Mouse (Mus musculus): ENCODE measurements around the gene Il27. TPM values are rescaled to one million over a fixed set of nuclear protein-coding genes. Genes with fewer than 3 reads are reported as not detected.
"Not testable (repeated sequence)": the region's sequence is repeated elsewhere in the genome, so short reads cannot be mapped to it uniquely, and the experiment has no call there.

Gene Il27
- polyA plus RNA-seq (2015; fragmentation: Nextera tagmentation; extraction: Ambion mirVana), result not detected in 2 replicates

DNA sequence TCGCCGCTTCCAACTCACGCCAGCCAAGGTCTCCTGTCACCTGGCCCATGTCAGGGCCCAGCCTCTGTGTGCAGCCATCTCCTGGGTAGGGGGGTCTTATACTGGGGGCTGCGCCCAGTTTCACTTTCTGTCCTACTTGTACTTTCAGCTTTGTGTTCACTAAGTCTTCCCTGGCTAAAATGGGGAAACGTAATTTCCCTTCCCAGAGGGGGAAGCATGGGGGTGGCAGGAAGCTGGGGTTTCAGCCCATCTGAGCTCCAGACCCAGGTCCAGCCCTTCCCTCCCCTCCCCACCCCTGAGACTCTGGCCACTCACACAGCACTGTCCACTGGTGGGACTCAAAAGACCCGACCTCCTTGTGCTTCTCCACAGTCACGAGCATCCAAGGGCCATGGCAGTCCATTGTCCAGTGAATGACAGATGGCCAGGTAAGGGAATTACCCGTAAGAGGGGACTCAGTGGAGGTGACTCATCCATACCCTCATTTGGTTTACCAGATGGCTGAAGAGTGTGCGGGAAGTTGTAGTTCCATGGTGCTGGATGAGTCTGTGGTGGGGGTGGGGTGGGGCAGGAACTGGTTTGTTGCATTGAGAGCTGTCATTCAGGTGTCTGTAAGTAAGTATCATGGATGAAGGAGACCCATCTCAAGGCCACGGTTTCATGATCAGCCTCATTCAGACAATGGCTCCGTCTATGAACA lies at the start of gene Il27:
Il27 (minus strand) TSS at position 80 of the 700 bp plus-strand sequence.
- H3K4me2 ChIP-seq (replicated peaks), result no peak within 1 kb of the TSS
- 75% methylated on average over 11 of the region's 11 CpGs for WGBS

GRCm38 (mm10) chr7:126644345-126644744 lies 49.6 kb upstream of the Il27 start:
- H3K9ac ChIP-seq, result no peak overlapping the region
- H3K27ac ChIP-seq, result no peak overlapping the region
- no peak overlapping the region for H3K4me3 ChIP-seq
- 67% methylated on average over 3 of the region's 3 CpGs for WGBS
- no peaks in the 10 kb centered on the region for H3K27me3 ChIP-seq
- peaks cover 11% of the 10 kb centered on the region for H3K4me1 ChIP-seq
- ATAC-seq (ENCODE audit: low FRiP score, low read depth), result no peak
- no peaks in the 10 kb centered on the region for H3K9me3 ChIP-seq
- no peaks in the 10 kb centered on the region for H3K36me3 ChIP-seq
- no peak overlapping the region for H3K4me2 ChIP-seq (replicated peaks)

More for the DNA sequence above, at the start of gene Il27:
- Histone ChIP-seq H3K27ac (no peak within 1 kb of the TSS), H3K36me3 (no peaks in the 10 kb centered on the region), H3K4me1 (no peaks in the 10 kb centered on the region), H3K4me3 (no peak within 1 kb of the TSS), H3K9ac (no peak within 1 kb of the TSS), H3K9me3 (no peaks in the 10 kb centered on the region), H3K27me3 (no peaks in the 10 kb centered on the region)
- ATAC-seq (ENCODE audit: low FRiP score, low read depth), result no peak

DNA sequence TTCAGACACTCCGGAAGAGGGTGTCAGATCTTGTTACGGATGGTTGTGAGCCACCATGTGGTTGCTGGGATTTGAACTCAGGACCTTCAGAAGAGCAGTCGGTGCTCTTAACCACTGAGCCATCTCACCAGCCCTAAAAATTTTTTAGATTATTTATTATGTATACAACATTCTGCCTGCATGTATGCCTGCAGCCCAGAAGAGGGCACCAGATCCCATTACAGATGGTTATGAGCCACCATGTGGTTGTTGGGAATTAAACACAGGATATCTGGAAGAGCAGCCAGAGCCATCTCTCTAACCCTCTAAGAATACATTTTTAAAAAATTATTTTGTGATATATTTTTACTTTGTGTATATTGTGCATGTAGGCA lies 48.5 kb upstream of the Il27 start:
- H3K4me3 ChIP-seq; H3K4me1 ChIP-seq; ATAC-seq (ENCODE audit: low FRiP score, low read depth); H3K4me2 ChIP-seq (replicated peaks); H3K9ac ChIP-seq; H3K27me3 ChIP-seq; H3K27ac ChIP-seq; H3K36me3 ChIP-seq; H3K9me3 ChIP-seq: not testable (repeated sequence)
- 74% methylated on average over 3 of the region's 3 CpGs for WGBS

DNA sequence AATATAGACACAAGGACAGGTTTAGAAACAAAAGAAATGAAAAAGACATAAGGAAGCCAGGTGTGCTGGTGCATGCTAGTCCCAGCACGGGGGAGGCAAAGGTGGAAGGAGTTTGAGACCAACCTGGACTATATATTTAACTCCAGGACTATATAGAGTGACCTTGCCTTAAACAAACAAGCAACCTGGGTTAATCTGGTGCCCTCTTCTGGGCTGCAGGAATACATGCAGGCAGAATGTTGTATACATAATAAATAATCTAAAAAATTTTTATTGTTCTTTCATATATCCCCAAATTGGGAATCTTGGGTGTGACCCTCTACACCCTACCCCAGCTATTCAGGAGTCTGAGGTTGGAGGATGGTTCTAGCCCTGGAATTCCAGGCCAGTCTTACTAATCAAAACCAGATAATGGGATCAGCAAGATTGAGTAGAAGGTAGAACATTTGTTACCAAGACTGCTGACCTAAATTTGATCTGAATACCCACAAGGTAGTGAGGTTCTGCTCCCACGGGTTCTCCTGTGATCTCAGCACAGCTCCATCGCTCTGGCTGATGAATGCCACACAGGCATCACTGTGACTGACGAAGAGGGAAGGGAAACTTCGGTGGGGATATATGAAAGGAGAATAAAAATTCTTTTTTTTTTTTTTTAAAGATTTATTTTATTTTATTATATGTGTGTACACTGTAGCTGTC lies 48.0 kb upstream of the Il27 start:
- Histone ChIP-seq H3K4me3 (no peak overlapping the region), H3K36me3 (no peaks in the 10 kb centered on the region), H3K9me3 (no peaks in the 10 kb centered on the region), H3K27ac (no peak overlapping the region), H3K27me3 (no peaks in the 10 kb centered on the region), H3K9ac (no peak overlapping the region), H3K4me2 (replicated peaks) (no peak overlapping the region), H3K4me1 (peaks cover 7% of the 10 kb centered on the region; the same call in 1 of the 2 replicates)
- 74% methylated on average over 5 of the region's 5 CpGs for WGBS
- ATAC-seq (ENCODE audit: low FRiP score, low read depth), result no peak

- no peaks in the 10 kb centered on the region for H3K27me3 ChIP-seq
- no peak overlapping the region for H3K4me3 ChIP-seq
- peaks cover 24% of the 10 kb centered on the region for H3K4me1 ChIP-seq
- WGBS, result 12% methylated on average over 4 of the region's 4 CpGs
- H3K27ac ChIP-seq, result no peak overlapping the region
- no peaks in the 10 kb centered on the region for H3K9me3 ChIP-seq
- H3K9ac ChIP-seq, result no peak overlapping the region
- no peak for ATAC-seq (ENCODE audit: low FRiP score, low read depth)
- no peaks in the 10 kb centered on the region for H3K36me3 ChIP-seq
- H3K4me2 ChIP-seq (replicated peaks), result no peak overlapping the region
Observed at GRCm38 (mm10) chr7:126636733-126637520, 42.2 kb upstream of the Il27 start.

DNA sequence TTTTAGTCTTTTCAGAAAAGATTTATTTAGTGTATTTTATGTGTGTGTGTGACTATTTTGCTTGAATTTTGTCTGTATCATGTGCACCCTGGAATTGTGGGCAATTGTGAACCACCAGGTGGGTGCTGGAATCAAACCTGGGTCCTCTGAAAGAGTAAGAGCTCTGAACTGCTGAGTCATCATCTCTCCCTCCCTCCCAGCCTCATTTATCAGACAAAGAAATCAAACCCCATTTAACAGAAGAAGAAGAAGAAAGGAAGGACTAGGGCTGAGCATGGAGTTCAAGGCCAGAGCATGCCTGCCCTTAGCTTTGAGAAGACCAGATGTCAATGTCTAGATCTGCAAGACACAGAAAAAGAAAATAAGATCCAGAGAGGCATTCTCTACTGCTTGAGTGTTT lies 40.6 kb upstream of the Il27 start:
- ATAC-seq (ENCODE audit: low FRiP score, low read depth), result no peak
- no peaks in the 10 kb centered on the region for H3K9me3 ChIP-seq
- no peaks in the 10 kb centered on the region for H3K27me3 ChIP-seq
- H3K9ac ChIP-seq, result no peak overlapping the region
- peaks cover 24% of the 10 kb centered on the region for H3K4me1 ChIP-seq
- H3K36me3 ChIP-seq, result no peaks in the 10 kb centered on the region
- H3K27ac ChIP-seq, result no peak overlapping the region
- no peak overlapping the region for H3K4me3 ChIP-seq
- no peak overlapping the region for H3K4me2 ChIP-seq (replicated peaks)

DNA sequence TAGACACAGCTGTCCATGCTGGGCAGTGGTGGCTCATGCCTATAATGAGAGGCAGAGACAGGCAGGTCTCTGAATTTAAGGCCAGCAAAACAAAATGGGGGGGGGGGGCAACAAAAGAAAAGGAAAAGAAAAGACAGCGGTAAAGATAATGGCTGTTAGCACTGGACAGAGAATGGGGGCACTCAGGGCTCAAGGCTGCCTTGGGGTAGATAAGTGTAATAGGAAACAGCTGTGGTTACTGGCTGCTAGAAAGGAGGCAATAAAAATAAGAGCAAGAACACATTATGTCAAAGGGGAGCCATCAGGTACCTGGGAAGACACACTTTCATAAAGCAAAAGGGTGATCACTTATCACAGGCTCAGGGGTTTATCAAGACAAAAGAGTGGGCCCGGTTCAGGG lies 37.7 kb upstream of the Il27 start:
- Histone ChIP-seq H3K36me3 (no peaks in the 10 kb centered on the region), H3K9ac (no peak overlapping the region), H3K27me3 (no peaks in the 10 kb centered on the region), H3K4me1 (peaks cover 16% of the 10 kb centered on the region), H3K4me2 (replicated peaks) (no peak overlapping the region), H3K9me3 (no peaks in the 10 kb centered on the region), H3K4me3 (no peak overlapping the region), H3K27ac (no peak overlapping the region)
- WGBS, result 55% methylated on average over 2 of the region's 2 CpGs
- no peak for ATAC-seq (ENCODE audit: low FRiP score, low read depth)

- H3K9ac ChIP-seq, result no peak within 1 kb of the TSS
- no peaks in the 10 kb centered on the region for H3K9me3 ChIP-seq
- 95% methylated on average over 4 of the region's 4 CpGs for WGBS
- ATAC-seq (ENCODE audit: low FRiP score, low read depth), result no peak
- H3K27ac ChIP-seq, result no peak within 1 kb of the TSS
- no peaks in the 10 kb centered on the region for H3K36me3 ChIP-seq
- no peak within 1 kb of the TSS for H3K4me3 ChIP-seq
- H3K4me1 ChIP-seq, result peaks cover 17% of the 10 kb centered on the region
- no peaks in the 10 kb centered on the region for H3K27me3 ChIP-seq
- no peak within 1 kb of the TSS for H3K4me2 ChIP-seq (replicated peaks)
Observed at GRCm38 (mm10) chr7:126630824-126631518, 36.2 kb upstream of the Il27 start, which contains the start of gene Nupr1. Nupr1 (minus strand) TSS chr7:126630861.

- Histone ChIP-seq H3K4me1 (peaks cover 26% of the 10 kb centered on the region), H3K4me2 (replicated peaks) (no peak overlapping the region), H3K9ac (no peak overlapping the region), H3K4me3 (no peak overlapping the region), H3K27ac (no peak overlapping the region), H3K36me3 (no peaks in the 10 kb centered on the region), H3K27me3 (no peaks in the 10 kb centered on the region), H3K9me3 (no peaks in the 10 kb centered on the region)
- WGBS, result 29% methylated on average over 3 of the region's 3 CpGs
- ATAC-seq (ENCODE audit: low FRiP score, low read depth), result no peak
Observed at GRCm38 (mm10) chr7:126629915-126630314, 35.2 kb upstream of the Il27 start.

DNA sequence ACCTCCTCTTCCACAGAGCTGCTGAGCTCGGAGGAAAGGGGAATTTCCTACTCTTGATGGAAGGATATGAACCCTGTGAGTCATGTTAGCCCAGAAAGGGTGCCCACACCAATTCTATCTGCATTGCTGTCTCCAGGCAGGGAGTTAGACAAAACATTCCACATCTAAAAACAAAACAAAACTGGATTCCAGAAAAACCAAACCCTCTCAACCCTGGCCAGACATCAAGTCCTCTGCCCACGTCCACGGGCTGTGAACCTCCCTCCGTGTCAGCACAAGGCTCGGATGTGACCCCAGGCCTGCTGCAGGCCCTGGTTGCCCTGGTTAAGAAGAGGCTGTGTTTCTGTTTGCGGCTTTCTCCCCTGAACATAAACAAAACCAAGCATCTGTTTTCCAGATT lies 33.4 kb upstream of the Il27 start:
- no peak for ATAC-seq (ENCODE audit: low FRiP score, low read depth)
- H3K36me3 ChIP-seq, result no peaks in the 10 kb centered on the region
- peak overlapping the region; percentile 4; the same call in 1 of the 2 replicates for H3K9ac ChIP-seq
- H3K9me3 ChIP-seq, result no peaks in the 10 kb centered on the region
- H3K4me1 ChIP-seq, result peaks cover 10% of the 10 kb centered on the region; the same call in 1 of the 2 replicates
- 40% methylated on average over 6 of the region's 6 CpGs for WGBS
- H3K4me3 ChIP-seq, result no peak overlapping the region
- H3K4me2 ChIP-seq (replicated peaks), result no peak overlapping the region
- H3K27me3 ChIP-seq, result no peaks in the 10 kb centered on the region
- no peak overlapping the region for H3K27ac ChIP-seq

DNA sequence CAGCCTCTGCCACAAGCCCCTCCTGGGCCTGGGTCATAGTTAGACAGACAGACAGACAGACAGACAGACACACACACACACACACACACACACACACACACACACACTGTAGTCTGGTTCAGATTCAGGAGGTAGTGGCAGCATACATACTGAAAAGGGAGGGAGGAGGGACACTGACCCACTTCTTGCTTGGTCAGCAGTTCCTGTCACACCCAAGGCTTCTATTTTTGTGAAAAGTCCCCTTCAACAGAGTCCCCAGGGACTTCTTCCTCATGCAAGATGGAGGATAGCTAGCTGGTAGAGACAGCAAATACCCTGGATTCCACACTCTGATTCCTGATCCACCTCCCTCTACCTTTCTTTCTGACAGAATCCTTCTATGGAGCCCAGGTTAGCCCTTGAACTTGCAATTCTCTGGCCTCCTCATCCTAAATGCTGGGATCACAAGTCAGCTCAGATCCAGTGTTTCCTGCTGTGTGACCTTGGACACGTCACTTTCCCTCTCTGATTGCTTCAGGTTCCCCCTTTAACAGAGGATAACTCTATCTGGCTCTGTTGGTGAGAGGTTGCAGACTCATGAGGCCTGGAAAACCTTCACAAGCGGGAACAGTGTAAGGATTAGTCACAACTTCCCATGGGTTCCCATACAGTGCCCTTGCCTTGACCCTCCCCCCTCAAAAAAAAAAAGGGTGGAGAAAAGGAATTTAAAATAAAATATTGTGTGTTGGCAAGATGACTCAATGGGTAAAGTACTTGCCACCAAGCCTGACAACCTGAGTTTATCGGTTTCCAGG lies 31.3 kb upstream of the Il27 start:
- Histone ChIP-seq H3K27me3 (no peaks in the 10 kb centered on the region), H3K4me2 (replicated peaks) (no peak overlapping the region), H3K27ac (no peak overlapping the region), H3K36me3 (no peaks in the 10 kb centered on the region), H3K4me3 (no peak overlapping the region), H3K4me1 (peaks cover 16% of the 10 kb centered on the region), H3K9ac (no peak overlapping the region), H3K9me3 (no peaks in the 10 kb centered on the region)
- ATAC-seq (ENCODE audit: low FRiP score, low read depth), result no peak
- WGBS, result 86% methylated on average over 3 of the region's 3 CpGs
